Mouse (Mus musculus) embryonic facial prominence, embryonic 15.5 days (tissue): ENCODE measurements at regions not wholly inside any gene's neighbourhood (a gene's known extent, or its start where the extent isn't known, plus 50 kb on each side); places are given as distances from the start of the nearest gene placed in this dataset.

ENCODE experiments used
- ATAC-seq: fragments of 200-750 bp; cut with Nextera tagmentation; 2 replicates; pipeline ENCODE4 v1.8.0; 2017; ENCODE audit warnings: low read depth, moderate TSS enrichment; ENCODE audit not compliant: insufficient number of reproducible peaks, low FRiP score, low TSS enrichment
- H3K27ac ChIP-seq: fragments of 300-500 bp; sonication (generic); replicated peaks from 2 replicates; pipeline ENCODE4 v1.5.1; 2015; ENCODE audit warnings: mild to moderate bottlenecking, inconsistent platforms
- H3K27me3 ChIP-seq: fragments of 300-500 bp; sonication (generic); 2 replicates; pipeline ENCODE4 v1.6.1; 2015; ENCODE audit warnings: inconsistent platforms
- H3K36me3 ChIP-seq: fragments of 300-500 bp; sonication (generic); 2 replicates; pipeline ENCODE4 v1.6.1; 2015; ENCODE audit warnings: mild to moderate bottlenecking, inconsistent platforms
- H3K4me1 ChIP-seq: fragments of 300-500 bp; sonication (generic); 2 replicates; pipeline ENCODE4 v1.6.1; 2015; ENCODE audit warnings: inconsistent platforms
- H3K4me2 ChIP-seq: fragments of 300-500 bp; sonication (generic); replicated peaks from 2 replicates; pipeline ENCODE4 v1.6.1; 2015; ENCODE audit warnings: mild to moderate bottlenecking, inconsistent platforms
- H3K4me3 ChIP-seq: fragments of 300-500 bp; sonication (generic); replicated peaks from 2 replicates; pipeline ENCODE4 v1.5.1; 2015; ENCODE audit warnings: mild to moderate bottlenecking, inconsistent platforms
- H3K9ac ChIP-seq: fragments of 300-500 bp; sonication (generic); 2 replicates; pipeline ENCODE4 v1.6.1; 2015; ENCODE audit warnings: inconsistent platforms
- H3K9me3 ChIP-seq: fragments of 300-500 bp; sonication (generic); replicated peaks from 2 replicates; pipeline ENCODE4 v1.6.1; 2016; ENCODE audit warnings: inconsistent platforms
- WGBS: fragments of 180-500 bp; shearing (Covaris S2); methylation state at CpG from one replicate; pipeline ENCODE4 v1.1.7; 2015; 5-methylcytosine and 5-hydroxymethylcytosine counted together

GRCm38 (mm10) chr2:128516694-128517093, 74.3 kb upstream of the Spdye4c start:
- no peaks in the 10 kb centered on the region for H3K36me3 ChIP-seq
- no peaks in the 10 kb centered on the region for H3K9me3 ChIP-seq
- H3K4me3 ChIP-seq, result no peak overlapping the region
- no peak for ATAC-seq
- WGBS, result 82% methylated on average over 9 of the region's 9 CpGs
- H3K9ac ChIP-seq, result no peak overlapping the region
- H3K27ac ChIP-seq, result no peak overlapping the region
- H3K4me2 ChIP-seq, result no peak overlapping the region
- peaks cover 4% of the 10 kb centered on the region; the same call in 1 of the 2 replicates for H3K4me1 ChIP-seq
- no peaks in the 10 kb centered on the region for H3K27me3 ChIP-seq

- Histone ChIP-seq H3K36me3 (no peaks in the 10 kb centered on the region), H3K4me2 (no peak overlapping the region), H3K27me3 (no peaks in the 10 kb centered on the region), H3K4me1 (peaks cover 8% of the 10 kb centered on the region; the same call in 1 of the 2 replicates), H3K9me3 (no peaks in the 10 kb centered on the region), H3K9ac (no peak overlapping the region), H3K4me3 (no peak overlapping the region), H3K27ac (no peak overlapping the region)
- 93% methylated on average over 3 of the region's 3 CpGs for WGBS
- ATAC-seq, result no peak
These were observed 72.9 kb upstream of the Spdye4c start for GRCm38 (mm10) chr2:128518142-128518541.

GRCm38 (mm10) chr2:128521701-128522443, 69.1 kb upstream of the Spdye4c start:
- Histone ChIP-seq H3K4me3 (no peak overlapping the region), H3K36me3 (no peaks in the 10 kb centered on the region), H3K27ac (no peak overlapping the region), H3K9me3 (no peaks in the 10 kb centered on the region), H3K9ac (no peak overlapping the region), H3K27me3 (no peaks in the 10 kb centered on the region), H3K4me1 (peaks cover 12% of the 10 kb centered on the region; the same call in 1 of the 2 replicates), H3K4me2 (no peak overlapping the region)
- no peak for ATAC-seq
- WGBS, result 42% methylated on average over 4 of the region's 4 CpGs

GRCm38 (mm10) chr2:128523425-128524108, 67.4 kb upstream of the Spdye4c start:
- Histone ChIP-seq H3K4me3 (no peak overlapping the region), H3K27me3 (no peaks in the 10 kb centered on the region), H3K36me3 (no peaks in the 10 kb centered on the region), H3K4me2 (no peak overlapping the region), H3K27ac (peak overlapping the region; percentile 75), H3K9me3 (no peaks in the 10 kb centered on the region), H3K9ac (no peak overlapping the region), H3K4me1 (peaks cover 12% of the 10 kb centered on the region; the same call in 1 of the 2 replicates)
- WGBS, result 38% methylated on average over 4 of the region's 4 CpGs
- no peak for ATAC-seq

GRCm38 (mm10) chr2:128526100-128526499, 64.9 kb upstream of the Spdye4c start:
- no peaks in the 10 kb centered on the region for H3K9me3 ChIP-seq
- ATAC-seq, result no peak
- no peaks in the 10 kb centered on the region for H3K36me3 ChIP-seq
- no peak overlapping the region for H3K9ac ChIP-seq
- no peaks in the 10 kb centered on the region for H3K27me3 ChIP-seq
- WGBS, result 81% methylated on average over 2 of the region's 2 CpGs
- H3K4me3 ChIP-seq, result no peak overlapping the region
- no peak overlapping the region for H3K27ac ChIP-seq
- peaks cover 12% of the 10 kb centered on the region; the same call in 1 of the 2 replicates for H3K4me1 ChIP-seq
- no peak overlapping the region for H3K4me2 ChIP-seq

GRCm38 (mm10) chr2:128526883-128527344, 64.1 kb upstream of the Spdye4c start:
- H3K4me1 ChIP-seq, result peaks cover 12% of the 10 kb centered on the region; the same call in 1 of the 2 replicates
- H3K4me3 ChIP-seq, result no peak overlapping the region
- H3K4me2 ChIP-seq, result no peak overlapping the region
- H3K9me3 ChIP-seq, result no peaks in the 10 kb centered on the region
- H3K36me3 ChIP-seq, result no peaks in the 10 kb centered on the region
- 52% methylated on average over 3 of the region's 3 CpGs for WGBS
- H3K27me3 ChIP-seq, result no peaks in the 10 kb centered on the region
- no peak overlapping the region for H3K9ac ChIP-seq
- no peak for ATAC-seq
- no peak overlapping the region for H3K27ac ChIP-seq

GRCm38 (mm10) chr2:128536294-128536693, 54.7 kb upstream of the Spdye4c start:
- ATAC-seq, result no peak
- no peaks in the 10 kb centered on the region for H3K4me1 ChIP-seq
- no peaks in the 10 kb centered on the region for H3K36me3 ChIP-seq
- no peaks in the 10 kb centered on the region; the same call in 1 of the 2 replicates for H3K9me3 ChIP-seq
- no peak overlapping the region for H3K4me3 ChIP-seq
- H3K27ac ChIP-seq, result no peak overlapping the region
- no peak overlapping the region for H3K9ac ChIP-seq
- H3K27me3 ChIP-seq, result no peaks in the 10 kb centered on the region
- 87% methylated on average over 3 of the region's 3 CpGs for WGBS
- H3K4me2 ChIP-seq, result no peak overlapping the region

GRCm38 (mm10) chr2:128537425-128537824, 53.6 kb upstream of the Spdye4c start:
- Histone ChIP-seq H3K27ac (no peak overlapping the region), H3K9me3 (no peaks in the 10 kb centered on the region; the same call in 1 of the 2 replicates), H3K4me1 (no peaks in the 10 kb centered on the region), H3K27me3 (no peaks in the 10 kb centered on the region), H3K36me3 (no peaks in the 10 kb centered on the region), H3K4me3 (no peak overlapping the region), H3K9ac (no peak overlapping the region), H3K4me2 (no peak overlapping the region)
- no peak for ATAC-seq
- WGBS, result 63% methylated on average over 6 of the region's 6 CpGs

- Histone ChIP-seq H3K27me3 (no peaks in the 10 kb centered on the region), H3K4me1 (no peaks in the 10 kb centered on the region), H3K27ac (no peak overlapping the region), H3K4me3 (no peak overlapping the region), H3K36me3 (no peaks in the 10 kb centered on the region), H3K9me3 (no peaks in the 10 kb centered on the region; the same call in 1 of the 2 replicates), H3K4me2 (no peak overlapping the region), H3K9ac (no peak overlapping the region)
- 85% methylated on average over 8 of the region's 8 CpGs for WGBS
- no peak for ATAC-seq
These were observed 52.3 kb upstream of the Spdye4c start for GRCm38 (mm10) chr2:128538736-128539135.
